Mouse (Mus musculus): ENCODE results near the gene Ripk3.

- no peak for TF ChIP-seq CTCF (IDR thresholded peaks at IDR 0.05; ENCODE audit: extremely low read depth, insufficient read length, insufficient replicate concordance, low read depth, low read length)
- TF ChIP-seq POLR2A (IDR thresholded peaks at IDR 0.05; ENCODE audit: low read depth, low read length): no peak
Measured at GRCm38 (mm10) chr14:55822991-55823762, 34.5 kb upstream of the Ripk3 start, which contains the start of gene Nfatc4.
